Mouse (Mus musculus) right cerebral cortex, postnatal 25 days (tissue): ENCODE data around the gene Fam102b.

Experiments used
- DNase-seq: peaks from one replicate; pipeline ENCODE4 v3.0.0; 2022

Fam102b gene

DNA sequence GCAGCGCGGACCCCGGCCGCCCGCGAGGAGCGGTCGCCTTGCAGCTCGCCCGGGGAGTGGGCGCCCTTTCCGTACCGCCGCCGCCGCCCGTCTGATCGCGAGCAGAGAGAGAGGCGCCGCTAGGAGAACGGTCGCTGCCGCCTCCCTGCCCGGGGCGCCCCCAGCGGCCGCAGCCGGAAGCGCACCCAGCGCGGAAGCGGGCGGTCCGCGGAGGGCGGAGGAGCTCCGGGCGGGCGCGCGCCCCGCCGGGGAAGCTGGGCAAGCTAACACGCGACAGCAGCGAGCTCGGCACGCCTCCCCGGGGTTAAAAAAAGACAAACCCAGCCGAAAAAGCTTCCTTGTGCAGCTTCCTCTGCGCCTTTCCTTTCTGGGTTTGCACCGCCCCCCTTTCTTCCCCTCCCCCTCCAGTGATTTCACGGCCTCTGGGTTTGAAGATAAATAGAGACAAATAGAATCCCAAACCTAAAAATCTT, at the start of gene Fam102b:
TSS of gene Fam102b (minus strand) at position 93 of the 473 bp plus-strand sequence.
- DNase-seq, result peak; percentile 91

DNA sequence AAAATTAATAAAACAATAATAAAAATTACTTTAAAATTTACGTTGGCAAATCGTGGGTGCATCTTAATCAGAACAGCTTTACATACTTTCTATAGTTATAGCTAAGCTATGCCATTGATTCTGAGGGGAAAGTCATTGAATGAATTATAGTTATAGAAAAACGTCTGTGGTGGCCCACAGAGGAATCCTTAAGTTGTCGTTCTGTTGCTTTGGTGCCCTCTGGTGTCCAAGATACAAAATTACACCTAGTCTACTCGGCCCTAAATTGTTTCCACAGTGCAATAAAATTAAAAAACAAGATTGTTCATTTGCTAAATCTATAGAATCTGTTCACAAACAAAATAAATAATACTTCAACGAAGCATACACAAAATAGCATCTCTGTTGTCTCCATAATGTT, 35.6 kb upstream of the Fam102b start:
- DNase-seq, result no peak

DNA sequence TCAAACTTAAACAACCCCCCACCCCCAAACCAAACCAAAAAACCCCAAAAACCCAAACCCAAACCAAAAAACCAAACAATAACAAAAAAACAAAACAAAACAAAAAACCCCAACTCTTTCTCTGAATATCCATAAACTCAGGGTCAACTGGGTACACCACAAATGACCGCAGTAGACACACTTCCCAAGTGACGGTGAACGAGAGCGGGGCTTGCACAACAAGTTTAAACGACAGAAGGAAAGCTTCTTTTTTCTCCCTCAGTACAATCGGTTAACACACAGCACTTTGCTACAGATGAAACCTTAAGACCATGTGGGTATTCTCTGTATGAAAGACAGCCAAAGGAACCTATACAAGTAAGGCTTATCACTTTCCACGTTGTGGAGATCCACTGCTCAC, 35.0 kb upstream of the Fam102b start:
- no peak for DNase-seq

DNA sequence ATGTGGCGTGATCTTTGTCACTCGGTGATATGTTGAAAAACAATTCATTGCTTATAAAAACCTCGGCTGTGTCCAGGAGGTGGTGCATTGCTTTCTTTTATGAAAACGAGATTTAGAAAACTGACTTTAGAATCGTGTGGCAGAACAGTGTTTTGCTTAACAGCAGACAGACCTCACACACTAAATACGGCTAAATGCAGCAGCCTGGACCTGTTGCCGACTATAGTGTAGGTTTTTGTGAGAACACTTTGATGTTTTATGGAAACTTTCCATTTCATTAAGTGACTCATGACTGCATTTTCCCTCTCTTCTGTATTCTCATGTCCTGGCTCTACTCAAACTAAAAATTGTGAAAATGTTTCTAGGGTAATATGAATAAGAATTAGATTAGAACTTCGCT, 32.5 kb upstream of the Fam102b start:
- DNase-seq, result no peak

DNA sequence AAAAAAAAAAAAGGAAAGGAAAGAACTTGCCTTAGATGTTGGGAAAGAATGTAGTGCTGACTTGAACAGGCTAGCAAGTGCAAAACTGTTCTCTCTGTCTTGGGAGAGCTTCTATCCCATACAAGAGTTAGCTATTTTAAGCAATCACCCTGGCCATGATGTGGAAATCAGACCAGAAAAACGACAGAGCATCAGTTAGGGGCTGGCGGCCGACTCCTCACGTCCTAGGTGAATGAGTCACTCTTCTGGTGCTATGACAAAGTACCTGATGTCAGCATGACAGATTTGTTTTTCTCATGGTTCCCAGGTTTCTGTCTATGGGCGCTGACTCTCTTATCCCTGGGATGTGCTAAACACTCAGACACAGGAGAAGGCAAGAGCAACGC, 24.5 kb upstream of the Fam102b start:
- DNase-seq, result no peak

DNA sequence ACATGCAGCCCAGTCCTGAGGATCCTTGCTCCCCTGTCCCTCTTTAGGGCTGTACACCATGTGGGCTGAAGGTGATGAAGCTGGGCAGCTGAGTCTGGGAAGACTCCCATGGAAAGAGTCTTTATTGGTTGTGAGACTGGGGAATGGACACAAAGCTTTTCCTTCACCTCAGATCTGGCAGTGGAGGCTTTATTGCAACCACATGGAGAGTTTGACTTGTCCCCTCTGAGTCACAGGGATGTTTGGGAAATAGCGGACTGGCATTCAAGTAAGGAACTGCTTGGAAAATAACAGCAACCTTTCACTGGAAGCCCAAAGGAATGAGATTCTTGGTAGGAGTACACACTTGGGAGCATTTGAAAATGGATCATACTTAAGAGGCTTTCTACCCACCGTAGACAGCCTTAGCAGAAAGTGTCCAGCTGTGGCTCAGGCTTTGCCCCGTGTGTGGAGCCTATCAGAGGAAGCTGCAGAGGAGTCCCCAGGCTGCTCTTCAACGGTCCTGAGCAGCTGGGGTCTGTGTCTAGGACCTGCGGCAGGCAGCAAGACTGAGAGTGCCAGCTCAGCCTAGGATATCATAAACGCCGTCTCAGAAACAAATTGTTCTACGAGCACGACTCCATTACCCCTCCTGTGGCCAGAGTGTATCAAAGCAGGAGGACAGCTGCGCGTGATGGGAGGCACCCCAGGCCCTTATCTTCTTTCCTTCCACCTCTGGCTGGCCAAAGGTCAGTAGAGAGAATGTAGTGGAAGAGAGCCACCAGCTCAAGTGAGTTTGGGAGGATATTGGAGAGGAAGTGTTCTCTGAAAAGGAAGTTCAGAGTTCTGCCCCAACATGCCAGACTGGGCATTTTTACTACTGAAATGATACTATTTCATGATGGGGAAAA, 23.9 kb upstream of the Fam102b start:
- DNase-seq, result no peak

DNA sequence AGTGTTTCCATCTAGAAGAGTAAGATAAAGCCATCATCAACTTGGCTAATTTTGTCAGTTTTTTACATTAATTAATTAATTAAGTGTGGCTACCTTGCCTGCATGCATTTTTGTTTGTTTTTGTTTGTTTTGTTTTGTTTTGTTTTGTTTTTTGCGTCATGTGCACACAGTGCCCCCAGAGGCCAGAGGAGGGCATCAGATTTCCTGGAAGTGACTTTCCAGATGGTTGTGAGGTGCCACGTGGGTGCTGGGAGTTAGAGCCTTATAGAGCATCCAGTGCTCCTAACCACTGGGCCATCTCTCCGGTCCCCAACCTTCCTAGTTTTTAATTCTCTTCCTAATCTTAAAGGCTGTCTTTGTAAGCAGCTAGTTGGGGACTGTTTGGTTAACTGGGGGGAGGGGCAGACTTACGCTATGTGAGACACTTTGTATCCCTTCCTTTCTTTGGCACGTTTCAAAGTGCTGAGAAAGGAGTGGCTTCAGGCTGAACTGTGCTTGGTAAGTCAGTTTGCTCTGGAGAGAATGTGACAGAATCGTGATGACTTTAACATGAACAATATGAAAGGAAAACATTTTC, 20.4 kb upstream of the Fam102b start:
- no peak for DNase-seq

DNA sequence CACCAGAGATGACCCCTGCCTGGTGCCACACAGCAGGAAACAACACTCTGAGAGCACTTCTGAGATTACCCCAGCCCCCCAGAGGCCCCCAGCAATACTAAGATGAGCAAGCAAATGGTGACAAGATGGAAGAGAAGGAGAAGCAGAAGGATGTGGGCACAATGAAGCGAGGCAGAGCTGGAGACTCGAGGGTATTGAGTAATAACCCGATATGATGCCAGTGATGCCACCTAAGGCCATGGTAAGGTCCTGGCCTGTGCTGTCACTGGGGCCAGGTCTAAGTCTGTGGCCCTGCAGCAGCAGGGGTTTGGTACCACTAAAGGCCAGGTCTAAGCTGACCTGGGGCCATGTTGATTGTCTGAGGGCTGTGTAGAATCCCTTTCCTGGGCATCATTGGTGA, 19.0 kb upstream of the Fam102b start:
- DNase-seq, result no peak

DNA sequence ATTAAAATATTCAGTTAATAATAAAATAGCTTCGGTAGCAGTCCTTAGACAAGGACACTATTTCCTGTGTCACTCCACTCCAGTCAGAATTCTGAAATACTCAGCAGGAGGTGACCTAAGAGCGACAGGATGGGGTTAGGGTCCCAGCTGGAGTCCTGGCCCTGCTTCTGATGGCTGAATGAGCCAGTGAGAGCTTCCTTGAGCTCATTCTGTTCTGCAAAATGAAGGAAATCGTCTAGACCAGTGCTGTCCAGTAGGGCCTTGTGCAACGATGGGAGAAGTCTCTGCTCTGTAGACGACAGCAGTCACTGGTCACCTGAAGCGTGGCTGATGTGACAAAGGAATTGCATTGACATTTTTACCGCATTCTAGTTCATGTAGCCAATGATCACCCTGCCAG, 16.0 kb upstream of the Fam102b start:
- no peak for DNase-seq

DNA sequence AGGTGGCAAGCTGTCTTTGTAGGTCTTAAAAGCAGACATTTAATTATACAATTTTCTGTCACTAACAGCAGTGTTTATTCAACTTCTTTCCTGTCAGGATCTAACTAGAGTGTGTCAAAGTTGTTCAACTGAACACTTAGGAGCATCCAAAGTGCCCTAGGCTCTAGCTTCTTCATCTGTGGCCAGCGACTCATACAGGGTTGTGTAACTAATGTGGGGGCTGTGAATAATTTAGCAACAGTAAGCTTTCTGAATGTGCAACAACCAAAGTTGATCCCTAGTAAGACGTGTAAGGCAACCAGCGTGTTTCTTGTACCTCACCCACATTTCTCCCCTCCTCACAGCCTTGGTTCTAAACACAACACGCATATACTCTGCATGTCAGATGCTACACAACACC, 13.5 kb upstream of the Fam102b start:
- no peak for DNase-seq

DNA sequence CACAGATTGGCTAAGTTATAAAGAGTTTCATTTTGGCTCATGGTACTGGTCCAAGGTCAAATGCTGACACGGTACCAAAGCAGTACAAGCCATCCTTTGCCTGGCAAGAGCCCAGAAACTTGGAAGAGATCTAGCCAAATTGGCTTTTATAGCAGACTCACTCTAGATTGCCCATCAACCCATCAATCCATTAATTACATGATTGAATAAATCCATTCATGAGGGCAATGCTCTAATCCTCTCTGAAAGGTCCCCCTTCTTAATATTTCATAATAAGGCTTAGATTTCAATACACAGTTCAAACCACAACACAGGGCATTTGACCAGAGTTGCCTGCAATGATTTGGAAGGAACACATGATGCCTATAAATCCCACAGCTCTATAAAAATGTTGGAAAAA, 7.0 kb upstream of the Fam102b start:
- no peak for DNase-seq

DNA sequence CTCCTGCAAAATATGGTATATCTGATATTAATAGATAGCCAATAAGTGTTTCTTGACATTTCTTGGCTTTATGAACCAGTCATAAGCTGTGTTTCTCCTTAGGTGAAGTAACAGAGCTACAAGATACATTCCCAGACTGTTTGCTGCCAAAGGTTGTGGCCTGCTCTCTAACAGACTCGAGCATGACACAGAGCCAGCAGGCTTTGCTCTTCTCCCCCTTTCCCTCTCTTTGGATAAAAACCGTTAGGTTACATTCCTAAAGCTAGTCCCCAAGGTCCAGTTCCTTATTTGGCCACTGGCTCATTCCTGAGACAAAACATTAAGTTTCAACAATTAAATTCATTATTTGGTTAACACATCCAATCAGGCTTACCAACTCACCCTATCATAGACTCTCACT, 4.9 kb upstream of the Fam102b start:
- DNase-seq, result no peak

DNA sequence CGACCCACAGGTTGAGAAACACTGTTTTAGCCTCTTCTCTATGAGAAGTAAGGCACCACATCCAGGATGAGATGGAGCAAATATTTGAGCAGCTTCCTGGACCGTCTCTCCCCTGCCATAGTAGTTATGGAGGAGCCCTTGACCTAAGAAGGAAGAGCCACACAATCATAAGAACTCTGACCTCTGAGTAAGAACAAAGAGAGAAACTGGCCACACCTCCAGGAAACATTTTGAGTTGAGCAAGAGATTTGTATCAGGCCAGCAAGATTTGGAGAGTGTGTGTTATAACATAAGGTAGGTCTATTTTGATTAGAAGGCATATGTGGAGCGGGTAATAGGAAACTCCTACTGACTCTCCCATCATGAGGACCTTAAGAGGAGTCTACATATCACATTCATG, 4.2 kb upstream of the Fam102b start:
- DNase-seq, result no peak

DNA sequence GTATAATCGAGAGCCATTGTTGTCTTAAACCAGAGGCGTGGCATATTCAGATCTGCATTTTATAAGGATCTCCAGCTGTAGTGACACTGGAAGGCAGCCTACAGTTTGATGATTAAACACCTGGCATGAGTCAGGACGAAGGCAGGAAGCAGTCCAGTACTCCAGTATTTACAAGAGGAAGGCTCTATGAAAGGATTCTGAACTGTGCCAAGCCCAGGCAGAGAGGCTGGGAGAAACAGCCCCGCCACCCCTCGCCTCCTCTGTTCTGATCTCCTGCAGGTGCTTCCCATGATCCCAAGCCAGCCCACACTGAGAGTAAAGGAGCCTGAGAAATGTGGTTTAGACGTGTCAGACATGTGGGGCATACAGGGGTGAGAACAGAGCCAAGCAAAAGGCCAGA, 3.4 kb upstream of the Fam102b start:
- DNase-seq, result no peak

DNA sequence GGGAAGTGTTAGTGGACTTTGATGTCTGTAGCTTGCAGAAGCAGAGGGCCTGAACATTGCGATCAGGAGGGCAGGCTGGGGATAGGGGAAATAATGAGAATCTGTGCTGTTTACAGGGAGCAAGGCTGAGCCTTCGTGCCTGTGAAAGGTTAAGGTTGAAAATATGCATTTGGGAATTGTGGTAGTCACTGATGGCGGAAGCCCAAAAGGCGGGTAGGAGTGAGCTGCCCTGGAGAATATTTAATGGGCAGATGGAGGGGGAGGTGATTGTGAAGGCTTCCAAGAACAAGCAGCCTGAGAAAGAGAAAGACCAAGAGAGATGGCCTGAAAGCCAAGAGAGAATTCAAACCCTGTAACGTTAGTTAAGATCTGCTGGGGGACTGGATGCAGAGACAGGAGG, 2.3 kb upstream of the Fam102b start:
- no peak for DNase-seq

DNA sequence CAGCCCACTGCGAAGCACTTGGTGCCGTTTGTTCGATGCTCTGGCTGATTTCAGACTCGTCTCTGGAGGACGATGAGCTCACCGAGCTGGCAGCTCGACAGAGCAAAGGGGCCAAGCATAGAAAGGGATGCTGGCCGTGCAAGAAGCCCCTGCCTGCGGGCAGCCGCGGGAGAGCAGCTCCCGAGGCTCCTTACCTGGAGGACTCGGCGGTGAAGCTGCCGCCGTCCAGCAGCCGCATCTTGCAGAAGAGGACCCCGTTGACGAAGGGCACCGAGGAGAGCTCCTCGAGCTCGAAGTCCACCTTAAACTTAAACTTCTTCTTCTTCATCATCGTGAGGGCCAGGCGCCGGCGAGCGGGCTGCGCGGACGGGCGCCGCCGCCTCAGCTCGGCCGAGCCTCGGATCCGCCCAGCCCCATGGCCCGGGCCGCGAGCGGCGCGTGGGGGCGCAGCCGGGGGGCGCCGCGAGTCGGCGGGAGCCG, 376 bp downstream of the Fam102b start:
- DNase-seq, result no peak

DNA sequence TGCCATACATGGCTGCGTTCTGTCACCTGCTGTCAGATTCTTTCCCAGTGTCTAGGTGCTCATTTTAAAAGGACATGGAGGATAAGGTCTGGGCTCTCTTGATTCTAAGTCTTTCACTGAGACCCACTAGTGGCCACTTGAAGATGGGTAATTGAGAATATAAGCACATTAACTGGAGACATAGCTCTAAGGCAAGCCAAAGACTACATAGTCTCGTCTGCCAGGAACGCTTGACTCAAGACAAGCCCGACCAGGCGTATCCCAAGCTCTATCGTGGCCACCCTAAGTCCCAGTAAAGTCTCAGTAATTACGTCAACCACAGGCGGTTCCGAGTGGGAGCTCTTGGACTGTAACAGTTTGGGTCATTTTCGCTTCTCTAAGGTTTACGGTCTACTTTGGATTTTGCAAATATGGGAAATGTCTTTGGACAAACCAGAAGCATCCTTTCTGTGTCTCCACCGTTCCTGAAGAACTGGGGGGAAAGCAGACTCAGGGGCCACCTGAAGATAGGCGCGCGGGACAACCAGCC, 881 bp downstream of the Fam102b start:
- no peak for DNase-seq

DNA sequence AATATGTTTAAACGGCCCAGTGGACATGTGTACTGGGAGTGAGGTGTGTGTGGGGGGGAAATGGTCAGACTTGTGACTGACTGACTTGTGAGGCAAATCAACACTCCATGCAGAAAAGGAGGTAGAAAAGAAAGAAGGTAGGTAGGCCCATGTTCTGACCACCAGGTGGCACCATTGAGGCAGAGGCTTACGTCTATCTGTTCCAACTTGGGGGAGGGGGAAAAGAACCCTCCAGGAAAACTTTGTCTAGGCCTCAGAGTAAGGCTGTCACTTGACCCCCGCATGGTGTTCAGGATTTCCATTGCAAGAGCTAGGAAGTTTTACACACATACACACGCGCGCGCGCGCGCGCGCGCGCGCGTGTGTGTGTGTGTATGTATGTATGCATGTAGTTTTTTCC, 1.8 kb downstream of the Fam102b start:
- DNase-seq, result peak; percentile 30

DNA sequence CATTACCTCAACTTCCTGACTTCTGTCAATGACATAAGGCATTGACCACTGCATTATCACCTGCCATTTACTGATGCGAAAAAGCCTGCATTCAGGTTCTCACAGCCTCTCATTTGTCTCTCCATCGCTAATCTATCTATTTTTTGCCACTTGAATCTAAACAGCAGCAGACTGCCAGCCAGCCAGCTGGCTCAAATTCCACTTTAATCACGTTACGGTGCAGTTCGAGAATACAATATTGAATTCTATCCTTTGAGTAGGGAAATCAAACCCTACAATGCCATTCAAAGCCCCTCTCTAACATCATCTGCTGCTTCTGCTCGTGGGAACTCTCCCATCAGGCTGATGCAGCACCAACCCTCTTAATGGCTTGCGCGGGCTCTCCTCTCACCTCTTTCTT, 4.3 kb downstream of the Fam102b start:
- DNase-seq, result no peak

DNA sequence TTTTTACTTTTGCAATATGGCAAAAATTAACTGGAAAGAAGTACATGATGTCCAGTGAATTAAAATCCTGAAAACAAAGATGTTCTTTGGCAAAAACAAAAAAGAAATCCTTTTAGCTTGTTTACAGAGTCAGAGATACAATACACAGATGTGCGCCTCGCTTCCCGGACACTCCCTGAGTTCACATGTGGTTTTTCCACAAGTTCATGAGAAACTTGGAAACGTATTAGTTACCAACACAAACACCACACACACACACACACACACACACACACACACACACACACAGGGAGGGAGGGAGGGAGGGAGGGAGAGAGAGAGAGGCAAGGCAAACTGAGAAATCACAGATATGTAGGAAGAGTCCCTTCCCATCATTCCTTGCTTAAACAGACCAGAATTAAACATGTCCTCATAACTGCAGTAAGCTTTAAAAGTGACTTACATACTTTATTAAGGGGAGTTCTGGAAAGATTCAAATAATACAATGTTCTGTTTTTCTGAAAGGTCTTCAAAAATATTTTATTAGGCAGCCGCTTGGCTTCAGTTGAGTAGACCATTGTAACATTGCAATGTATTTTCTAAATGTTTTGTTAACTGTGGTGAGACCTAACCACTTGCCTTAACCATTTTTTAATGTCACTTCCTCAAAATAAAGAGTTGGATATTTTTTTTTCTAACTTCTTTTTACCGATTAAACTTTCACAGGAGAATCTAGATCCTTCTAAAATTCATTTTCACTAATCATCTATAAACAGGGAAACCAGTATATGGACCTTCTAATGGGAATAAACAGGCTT, 5.5 kb downstream of the Fam102b start:
- no peak for DNase-seq

DNA sequence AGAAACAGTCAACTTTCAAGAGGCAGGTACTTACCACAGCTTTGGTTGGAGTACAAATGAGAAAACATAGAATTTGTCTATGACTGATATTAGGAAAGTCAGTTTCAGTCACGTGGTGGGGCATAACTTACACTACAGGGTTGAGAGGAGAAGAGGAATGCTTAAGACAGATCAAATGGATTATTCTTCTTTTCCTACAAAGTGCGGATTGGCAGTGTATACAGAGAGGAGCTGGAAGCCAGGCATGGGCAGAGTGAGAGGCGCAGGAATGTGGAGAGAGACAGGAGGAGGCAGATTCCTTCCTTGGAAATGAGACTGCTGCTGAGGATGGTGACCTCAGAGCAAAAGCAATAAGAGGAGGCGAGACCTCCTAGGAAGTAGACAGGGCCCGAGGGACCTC, 9.1 kb downstream of the Fam102b start:
- DNase-seq, result no peak

DNA sequence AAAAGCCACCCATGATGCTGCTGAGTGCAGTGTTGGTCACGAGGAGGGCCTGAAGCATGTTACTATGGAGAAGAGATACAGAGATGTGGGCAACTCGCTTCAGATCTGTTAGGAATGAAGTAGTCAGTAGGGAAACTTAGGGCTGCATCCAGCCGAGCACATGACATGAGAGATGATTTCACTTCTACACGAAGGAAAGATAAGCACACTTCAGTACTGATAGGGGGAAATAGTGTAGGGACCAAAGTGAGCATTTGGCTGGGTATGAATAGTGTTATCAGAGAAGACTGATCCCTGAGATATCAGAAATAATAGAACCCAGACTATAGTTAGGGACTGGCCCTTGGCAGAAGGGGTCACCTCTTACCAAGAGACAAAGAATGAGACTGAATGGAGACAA, 14.8 kb downstream of the Fam102b start:
- no peak for DNase-seq

DNA sequence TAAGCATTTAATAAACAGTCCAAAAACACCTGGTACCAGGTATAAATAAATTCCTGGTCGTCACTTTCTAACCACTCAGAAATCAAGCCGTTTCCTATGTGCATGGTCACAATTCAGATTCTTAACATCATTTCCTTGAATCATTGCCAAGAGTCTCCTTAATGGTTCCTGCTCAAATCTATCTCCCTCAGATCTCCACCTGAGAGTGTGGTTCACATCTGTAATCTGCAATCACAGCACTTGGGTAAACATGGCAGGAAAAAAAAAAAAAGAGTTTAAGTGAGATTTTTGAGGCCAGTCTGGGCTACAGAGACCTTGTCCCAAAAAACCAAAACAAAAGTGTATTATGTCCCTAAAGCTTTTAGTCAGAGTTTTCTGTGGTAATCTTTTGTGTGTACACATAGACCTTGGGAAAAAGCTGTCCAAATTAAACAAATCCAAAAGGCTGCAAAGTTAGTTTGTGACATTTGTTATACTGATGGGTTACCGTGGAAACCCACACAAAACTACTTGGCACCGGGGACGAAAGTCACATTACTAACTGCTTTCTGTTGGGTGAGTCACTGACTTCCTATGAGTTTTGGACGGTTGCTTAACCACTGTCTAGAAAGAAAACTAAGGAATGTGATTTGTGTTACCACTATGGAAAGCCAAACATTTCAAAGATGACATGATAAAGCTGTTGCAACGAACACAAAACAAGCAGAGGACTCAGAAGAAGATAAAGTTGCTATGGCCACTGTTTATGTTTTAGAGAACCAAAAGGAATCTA, 16.7 kb downstream of the Fam102b start:
- DNase-seq, result no peak
